Mouse (Mus musculus) G1E (cell line): ENCODE data around the gene Mcoln3. TPM values are rescaled to one million over a fixed set of nuclear protein-coding genes. Genes with fewer than 3 reads are reported as not detected.

Experiments
- ATAC-seq: 2 replicates; pipeline ENCODE4 v1.8.0; 2016; ENCODE audit warnings: mild to moderate bottlenecking; ENCODE audit not compliant: insufficient number of reproducible peaks, poor library complexity, low FRiP score, severe bottlenecking; ENCODE audit errors: extremely low read depth
- DNase-seq: peaks from one replicate; pipeline ENCODE4 v3.0.0; 2012; ENCODE audit warnings: low spot score
- H3K27me3 ChIP-seq: 2 replicates; pipeline ENCODE4 v1.6.1; 2012; ENCODE audit warnings: mild to moderate bottlenecking, low read length, inconsistent platforms; ENCODE audit not compliant: insufficient read depth
- H3K36me3 ChIP-seq: replicated peaks from 2 replicates; pipeline ENCODE3; 2012; ENCODE audit warnings: mild to moderate bottlenecking, inconsistent platforms
- H3K4me1 ChIP-seq: 2 replicates; pipeline ENCODE4 v1.6.1; 2012; ENCODE audit warnings: low read depth, low read length, inconsistent platforms, mixed read lengths; ENCODE audit not compliant: insufficient read depth
- H3K4me3 ChIP-seq: 2 replicates; pipeline ENCODE4 v1.5.1; 2012; ENCODE audit warnings: low read depth, mild to moderate bottlenecking, inconsistent platforms, low read length, moderate library complexity, mixed read lengths
- H3K9me3 ChIP-seq: replicated peaks from 2 replicates; pipeline ENCODE4 v1.6.1; 2012; ENCODE audit warnings: inconsistent platforms
- CTCF ChIP-seq: IDR thresholded peaks from 2 replicates; pipeline ENCODE4 v1.5.1; 2012; ENCODE audit warnings: low read depth, low read length, inconsistent platforms, mixed read lengths
- GATA1 ChIP-seq: IDR thresholded peaks from 2 replicates; pipeline ENCODE4 v1.6.1; 2012; ENCODE audit warnings: borderline replicate concordance, low read length, inconsistent platforms, mixed read lengths
- GATA2 ChIP-seq: IDR thresholded peaks from 2 replicates; pipeline ENCODE4 v1.6.1; 2012; ENCODE audit warnings: low read depth, low read length, inconsistent platforms, borderline replicate concordance
- POLR2AphosphoS5 ChIP-seq: IDR thresholded peaks from 2 replicates; pipeline ENCODE4 v1.6.1; 2012; ENCODE audit warnings: low read depth, low read length, inconsistent platforms; ENCODE audit not compliant: insufficient replicate concordance
- TAL1 ChIP-seq: conservative IDR thresholded peaks from 2 replicates; pipeline ENCODE4 v1.6.1; 2012; ENCODE audit warnings: low read depth, low read length, inconsistent platforms, mixed read lengths
- polyA plus RNA-seq: library from polyadenylated mRNA; stranded (reverse); fragments of >175 nt; gene quantifications from 2 replicates; pipeline ENCODE4 v1.2.3, GENCODE M21; 2012
- total RNA-seq, 2 experiments: library from RNA; stranded (forward) in 1 of 2; stranded (reverse) in 1 of 2; fragments of 200-1000 nt in 1 of 2; fragments of >200 nt in 1 of 2; fragmentation: Nextera tagmentation in 1 of 2; gene quantifications; 2 replicates each; pipeline ENCODE4 v1.2.3; 2014 to 2017

Gene Mcoln3
- not detected in 2 replicates for total RNA-seq (2014; fragmentation: Nextera tagmentation)
- total RNA-seq (2017): not detected in 2 replicates
- not detected in 2 replicates for polyA plus RNA-seq

- no peaks in the 10 kb centered on the region for H3K36me3 ChIP-seq
- no peaks in the 10 kb centered on the region for H3K9me3 ChIP-seq
- no peak within 1 kb of the TSS for H3K4me3 ChIP-seq
- DNase-seq: no peak
- peaks cover 6% of the 10 kb centered on the region; the same call in 1 of the 2 replicates for H3K27me3 ChIP-seq
- no peak for ATAC-seq
- H3K4me1 ChIP-seq: no peaks in the 10 kb centered on the region
- no peak for TF ChIP-seq CTCF
Measured at GRCm38 (mm10) chr3:146117258-146117996, at the start of gene Mcoln3. Mcoln3 (plus strand) TSS chr3:146117450.

- H3K9me3 ChIP-seq: no peaks in the 10 kb centered on the region
- H3K36me3 ChIP-seq: no peaks in the 10 kb centered on the region
- peaks cover 17% of the 10 kb centered on the region for H3K4me1 ChIP-seq
- DNase-seq (no peak), ATAC-seq (no peak)
- TF ChIP-seq TAL1 (no peak), GATA2 (no peak), POLR2AphosphoS5 (no peak), GATA1 (no peak), CTCF (no peak)
- no peaks in the 10 kb centered on the region for H3K27me3 ChIP-seq
- H3K4me3 ChIP-seq: no peak overlapping the region
Measured at GRCm38 (mm10) chr3:146069276-146069675, 48.0 kb upstream of the Mcoln3 start.

- ATAC-seq: peak; percentile 63
- no peaks in the 10 kb centered on the region for H3K36me3 ChIP-seq
- no peaks in the 10 kb centered on the region for H3K9me3 ChIP-seq
- H3K27me3 ChIP-seq: no peaks in the 10 kb centered on the region
- peaks cover 9% of the 10 kb centered on the region for H3K4me1 ChIP-seq
- no peak overlapping the region for H3K4me3 ChIP-seq
- peak; percentile 37 for DNase-seq
- TF ChIP-seq GATA2 (no peak), GATA1 (no peak), CTCF (peak; percentile 45; the same call in 1 of the 2 replicates), TAL1 (no peak)
Measured at GRCm38 (mm10) chr3:146072780-146073179, 44.5 kb upstream of the Mcoln3 start.

- Histone ChIP-seq H3K9me3 (no peaks in the 10 kb centered on the region), H3K36me3 (no peaks in the 10 kb centered on the region), H3K4me3 (no peak overlapping the region), H3K4me1 (no peaks in the 10 kb centered on the region), H3K27me3 (peaks cover 9% of the 10 kb centered on the region; the same call in 1 of the 2 replicates)
- DNase-seq (no peak), ATAC-seq (no peak)
- TF ChIP-seq TAL1 (no peak), GATA2 (no peak), CTCF (no peak), GATA1 (no peak), POLR2AphosphoS5 (no peak)
Measured at GRCm38 (mm10) chr3:146080241-146080640, 37.0 kb upstream of the Mcoln3 start.

GRCm38 (mm10) chr3:146090988-146091657 lies 26.1 kb upstream of the Mcoln3 start:
- ATAC-seq (no peak), DNase-seq (no peak)
- TF ChIP-seq GATA2: no peak
- TF ChIP-seq TAL1: no peak
- no peak for TF ChIP-seq CTCF
- no peak for TF ChIP-seq GATA1
- no peak for TF ChIP-seq POLR2AphosphoS5
- H3K27me3 ChIP-seq: peaks cover 3% of the 10 kb centered on the region
- H3K9me3 ChIP-seq: no peaks in the 10 kb centered on the region
- no peak overlapping the region for H3K4me3 ChIP-seq
- H3K36me3 ChIP-seq: no peaks in the 10 kb centered on the region
- H3K4me1 ChIP-seq: no peaks in the 10 kb centered on the region

GRCm38 (mm10) chr3:146095066-146095465 lies 22.2 kb upstream of the Mcoln3 start:
- no peaks in the 10 kb centered on the region for H3K4me1 ChIP-seq
- DNase-seq (no peak), ATAC-seq (no peak)
- H3K4me3 ChIP-seq: no peak overlapping the region
- H3K27me3 ChIP-seq: peaks cover 3% of the 10 kb centered on the region
- TF ChIP-seq TAL1: no peak
- no peak for TF ChIP-seq POLR2AphosphoS5
- no peak for TF ChIP-seq GATA1
- TF ChIP-seq GATA2: no peak
- TF ChIP-seq CTCF: no peak
- H3K9me3 ChIP-seq: no peaks in the 10 kb centered on the region
- H3K36me3 ChIP-seq: no peaks in the 10 kb centered on the region
